Mouse (Mus musculus): ENCODE data around the gene Rhbdd3.
"Not testable (repeated sequence)": the region's sequence is repeated elsewhere in the genome, so short reads cannot be mapped to it uniquely, and the experiment has no call there.

Rhbdd3 gene

DNA sequence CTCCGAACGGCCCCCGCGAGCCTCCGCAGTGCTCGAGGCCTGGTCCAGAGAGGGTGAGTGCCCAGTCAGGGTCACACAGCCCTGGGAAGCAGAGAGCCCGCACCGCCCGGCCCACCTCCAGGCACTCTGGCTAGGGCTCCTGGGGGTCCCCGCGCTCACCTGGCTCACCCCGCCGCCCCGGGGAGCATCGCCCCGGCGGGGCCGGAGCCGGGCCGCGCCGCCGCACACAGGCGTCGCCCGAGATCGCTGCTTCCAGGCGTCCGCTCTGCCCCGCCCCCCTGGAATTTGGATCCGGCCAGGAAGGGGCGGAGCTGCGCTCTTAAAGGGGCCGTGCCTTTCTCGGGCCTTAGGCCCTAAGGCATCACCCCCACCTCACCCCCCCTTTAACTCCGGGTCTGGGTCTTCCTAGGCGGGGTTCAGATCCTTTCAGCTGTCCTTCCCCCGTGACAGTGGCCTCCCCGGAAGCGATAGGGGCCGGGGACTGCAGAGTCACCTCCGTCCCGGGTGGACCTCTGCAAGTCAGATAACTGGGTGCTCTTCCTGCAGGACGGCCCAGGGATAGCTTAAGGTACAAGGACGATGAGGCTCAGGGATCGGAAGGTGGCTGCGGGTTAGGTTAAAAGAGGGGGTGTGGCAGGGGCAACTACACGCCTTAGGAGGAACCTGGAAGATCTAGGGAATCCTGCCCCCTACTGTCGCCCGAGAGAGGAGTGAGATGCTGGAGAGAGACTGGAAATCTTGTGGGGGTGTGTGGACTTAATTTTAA lies 33.5 kb upstream of the Rhbdd3 start, which contains the start of gene Gas2l1:
TSS of gene Gas2l1 (minus strand) at position 272 of the 766 bp plus-strand sequence.
- peak; percentile 84 for DNase-seq

DNA sequence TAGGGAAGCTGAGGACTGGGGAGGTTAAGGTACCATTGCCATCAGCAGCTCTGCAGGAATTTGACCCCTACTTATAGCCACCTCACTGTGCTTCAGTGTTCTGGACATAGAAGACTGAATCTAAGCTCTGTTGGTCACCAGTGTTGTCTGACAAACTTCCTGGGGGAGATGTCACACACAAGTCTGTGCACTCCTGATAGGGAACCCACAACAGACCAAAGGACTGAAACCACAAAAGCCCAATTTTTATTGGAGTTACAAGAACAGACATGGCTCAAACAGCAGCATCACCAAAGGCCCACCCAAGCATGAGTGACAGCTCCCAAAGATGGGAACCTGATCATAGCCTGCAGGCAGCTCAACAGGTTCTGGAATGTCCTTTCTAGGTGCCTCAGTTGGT lies 31.7 kb upstream of the Rhbdd3 start:
- no peak for DNase-seq

DNA sequence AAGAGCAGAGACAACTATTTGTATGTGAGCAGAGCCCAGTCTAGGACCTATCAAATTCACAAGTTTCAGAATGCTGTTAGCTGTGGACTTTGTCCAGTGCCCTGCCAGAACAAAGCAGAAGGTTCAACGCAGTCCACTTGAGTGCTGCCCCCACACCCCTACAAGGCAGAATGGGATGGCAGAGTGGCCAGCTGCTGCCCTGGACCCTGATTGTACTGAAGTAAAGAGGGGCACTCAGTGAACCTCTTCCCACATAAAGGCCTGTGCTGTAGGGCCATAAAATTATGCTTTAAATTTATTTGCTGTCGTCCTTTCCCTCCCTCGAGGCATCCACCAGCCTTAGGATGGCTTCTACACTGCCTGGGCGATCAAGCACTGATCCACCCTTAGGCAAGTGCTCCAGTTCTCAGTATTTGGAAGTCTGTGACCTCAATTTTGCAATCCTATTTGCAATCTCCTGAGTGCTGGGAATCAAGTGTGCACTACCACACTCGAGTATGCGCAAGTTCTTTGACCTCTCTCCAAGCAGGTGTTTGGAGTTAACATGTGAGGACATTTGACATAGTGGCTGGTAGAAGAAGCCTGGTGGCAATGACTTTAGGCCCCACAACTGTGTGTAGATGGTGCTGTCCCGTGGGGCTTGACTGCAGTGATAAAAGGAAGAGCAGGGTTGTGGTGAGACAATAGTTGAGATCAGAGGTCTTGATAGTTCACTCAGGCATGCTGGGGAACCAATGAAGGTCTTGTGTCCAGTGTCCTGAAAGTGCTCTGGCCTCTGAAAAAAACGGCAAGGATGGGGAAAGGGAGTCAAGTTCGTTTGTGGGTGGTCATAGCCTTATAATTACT lies 30.4 kb upstream of the Rhbdd3 start:
- DNase-seq: no peak

DNA sequence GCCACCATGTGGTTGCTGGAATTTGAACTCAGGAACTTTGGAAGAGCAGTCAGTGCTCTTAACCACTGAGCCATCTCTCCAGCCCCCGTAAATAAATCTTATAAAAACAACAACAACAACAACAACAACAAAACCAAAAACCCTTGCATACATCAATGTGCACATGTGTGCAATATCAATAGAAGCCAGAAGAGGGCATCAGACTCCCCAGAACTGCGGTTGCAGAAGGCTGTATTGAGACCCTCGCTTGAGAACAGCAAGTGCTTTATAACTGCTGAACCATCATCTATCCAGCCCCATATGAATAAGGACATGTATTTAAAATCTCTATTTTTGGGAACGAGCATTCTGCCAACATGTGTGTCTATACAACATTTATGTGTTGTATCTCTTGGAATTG lies 23.8 kb upstream of the Rhbdd3 start:
- no peak for DNase-seq

DNA sequence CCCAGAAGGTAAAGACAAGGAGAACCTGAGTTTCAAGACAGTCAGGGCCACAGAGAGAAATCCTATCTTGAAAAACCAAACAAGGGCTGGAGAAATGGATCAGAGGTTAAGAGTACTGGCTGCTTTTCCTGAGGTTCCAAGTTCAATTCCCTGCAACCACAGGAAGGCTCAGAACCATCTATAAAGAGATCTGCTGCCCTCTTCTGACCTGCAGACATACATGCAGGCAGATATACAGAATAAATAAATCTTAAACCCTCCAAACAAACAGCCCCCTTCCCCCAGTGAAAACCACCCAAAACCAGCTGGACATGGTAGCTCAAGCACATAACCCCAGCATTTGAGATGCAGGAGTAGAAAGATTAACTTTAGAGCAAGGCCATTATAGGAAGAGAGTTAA lies 23.0 kb upstream of the Rhbdd3 start:
- no peak for DNase-seq

DNA sequence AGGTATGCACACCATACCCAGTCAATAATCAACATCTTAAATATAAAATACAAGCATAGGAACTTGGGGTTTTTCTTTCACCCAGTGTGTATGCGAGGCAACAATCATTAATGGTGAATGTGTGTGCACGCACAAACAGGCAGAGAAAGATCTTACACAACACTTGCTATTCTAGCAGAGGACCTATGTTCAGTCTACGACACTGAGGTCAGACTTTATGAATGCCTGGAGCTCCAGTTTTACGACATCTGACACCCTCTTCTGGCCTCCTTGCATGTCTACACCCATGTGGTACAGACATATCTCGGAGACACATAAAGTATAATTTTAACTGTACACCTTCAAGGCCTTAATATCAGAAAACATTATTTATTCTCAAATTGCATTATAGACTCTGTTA lies 21.9 kb upstream of the Rhbdd3 start:
- DNase-seq: not testable (repeated sequence)

DNA sequence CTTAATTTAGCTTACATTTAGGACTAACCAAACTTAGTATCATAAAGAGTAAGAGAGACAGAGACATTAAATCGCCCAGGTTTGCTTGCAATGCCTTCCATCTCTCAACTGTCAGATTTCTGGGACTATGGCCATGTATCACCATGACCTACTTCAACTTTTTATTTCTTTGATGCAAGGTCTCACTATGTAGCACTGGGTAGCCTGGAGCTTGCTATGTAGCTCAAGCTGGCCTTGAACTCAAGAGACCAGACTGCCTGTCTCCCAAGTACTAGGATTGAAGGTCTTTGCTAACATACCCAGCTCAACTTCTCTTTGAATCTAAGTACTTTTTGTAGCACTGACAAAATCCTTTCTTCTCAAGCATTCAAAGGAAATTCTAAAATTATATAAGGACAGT lies 9.6 kb upstream of the Rhbdd3 start:
- DNase-seq: no peak

DNA sequence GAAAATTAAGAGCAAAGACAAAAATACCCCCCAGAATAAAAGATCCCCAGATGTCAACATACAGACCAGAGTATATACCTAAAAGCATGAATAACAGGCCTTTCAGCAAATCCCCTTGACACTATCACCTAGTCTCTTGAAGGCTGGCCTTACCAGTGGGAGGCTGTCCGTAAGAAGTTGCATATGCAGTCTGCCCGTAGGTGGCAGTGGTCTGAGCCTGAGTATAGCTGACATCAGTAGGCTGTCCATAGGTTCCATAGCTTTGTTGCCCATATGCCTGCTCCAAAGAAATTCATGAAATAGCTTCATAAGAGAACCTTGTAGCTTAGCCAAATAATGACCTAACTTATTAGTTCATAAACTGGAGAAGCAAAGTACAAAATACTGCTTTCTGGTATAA lies 7.0 kb upstream of the Rhbdd3 start:
- DNase-seq: no peak

DNA sequence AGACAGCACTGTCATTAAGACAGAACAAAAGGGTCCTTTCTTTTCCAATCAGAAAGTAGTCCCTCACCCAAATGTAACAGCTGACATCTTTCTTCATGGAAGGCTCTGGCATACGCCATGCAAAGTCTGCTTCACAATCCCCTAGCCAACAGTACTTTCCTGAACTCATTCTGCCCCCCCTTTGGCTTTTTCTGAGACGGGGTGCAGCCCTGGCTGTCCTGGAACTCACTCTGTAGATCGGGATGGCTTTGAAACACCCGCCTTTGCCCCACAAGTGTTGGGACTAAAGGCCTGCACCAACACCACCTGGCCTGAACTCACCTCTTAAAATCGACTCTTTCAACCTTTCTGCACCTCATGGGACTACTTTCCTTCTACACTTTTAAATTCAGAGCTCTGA lies 2.8 kb upstream of the Rhbdd3 start:
- no peak for DNase-seq

DNA sequence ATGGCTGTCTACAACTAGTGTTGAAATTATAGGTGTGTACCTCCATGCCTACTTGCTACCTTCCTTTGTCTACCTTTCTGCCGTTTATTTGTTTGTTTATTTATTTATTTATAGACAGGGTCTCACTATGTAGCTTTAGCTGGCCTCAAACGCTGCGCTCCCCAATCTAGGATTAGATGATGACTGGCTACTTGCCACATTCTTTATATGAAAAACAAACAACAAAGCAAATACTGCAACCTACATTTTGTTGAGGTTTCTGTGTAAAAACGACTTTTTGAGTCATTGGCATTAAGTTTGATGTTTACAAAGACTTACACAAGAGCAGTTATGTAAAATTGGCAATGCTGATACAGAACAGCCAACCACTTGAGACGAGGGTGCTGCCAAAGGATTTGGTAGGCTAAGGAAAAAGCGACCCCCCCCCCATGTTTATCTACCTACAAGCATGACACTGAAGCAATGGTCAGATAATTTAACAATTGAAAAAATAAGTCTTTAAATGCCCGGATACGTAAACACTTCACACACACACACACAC lies 2.2 kb upstream of the Rhbdd3 start:
- no peak for DNase-seq

DNA sequence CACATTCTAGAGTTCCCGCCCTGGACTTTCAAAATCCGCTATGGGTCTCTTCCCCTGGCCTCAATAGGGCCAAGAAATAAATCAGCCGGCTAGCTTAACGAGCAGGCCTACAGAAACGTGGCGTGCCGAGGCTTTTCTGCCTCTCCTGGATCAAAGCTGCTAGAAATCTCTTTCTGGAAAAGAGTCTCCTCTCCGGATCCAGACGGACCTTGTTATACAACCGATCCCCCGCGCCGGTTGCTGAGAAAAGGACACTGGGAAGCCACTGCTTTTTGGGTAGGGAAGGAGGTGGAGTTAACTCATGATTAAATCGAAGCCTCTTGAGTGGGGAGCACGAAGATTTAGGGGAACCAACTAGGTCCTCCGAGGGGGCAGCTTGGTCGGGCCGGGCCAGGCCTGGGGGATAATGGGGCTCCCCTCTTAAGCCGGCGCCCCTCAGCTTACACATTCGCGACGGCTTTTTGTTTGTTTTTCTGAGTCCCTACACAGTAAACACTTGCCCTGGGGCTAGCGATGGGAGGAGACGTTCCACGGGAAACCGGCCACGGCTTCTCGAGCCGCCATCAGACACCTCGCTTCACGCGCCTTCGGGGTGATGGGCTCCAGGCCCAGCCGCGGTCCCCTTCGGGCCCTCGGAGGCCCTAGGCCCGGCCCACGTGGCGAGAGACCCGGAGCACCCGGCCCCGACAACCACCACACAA lies 541 bp upstream of the Rhbdd3 start:
- peak; percentile 52 for DNase-seq

DNA sequence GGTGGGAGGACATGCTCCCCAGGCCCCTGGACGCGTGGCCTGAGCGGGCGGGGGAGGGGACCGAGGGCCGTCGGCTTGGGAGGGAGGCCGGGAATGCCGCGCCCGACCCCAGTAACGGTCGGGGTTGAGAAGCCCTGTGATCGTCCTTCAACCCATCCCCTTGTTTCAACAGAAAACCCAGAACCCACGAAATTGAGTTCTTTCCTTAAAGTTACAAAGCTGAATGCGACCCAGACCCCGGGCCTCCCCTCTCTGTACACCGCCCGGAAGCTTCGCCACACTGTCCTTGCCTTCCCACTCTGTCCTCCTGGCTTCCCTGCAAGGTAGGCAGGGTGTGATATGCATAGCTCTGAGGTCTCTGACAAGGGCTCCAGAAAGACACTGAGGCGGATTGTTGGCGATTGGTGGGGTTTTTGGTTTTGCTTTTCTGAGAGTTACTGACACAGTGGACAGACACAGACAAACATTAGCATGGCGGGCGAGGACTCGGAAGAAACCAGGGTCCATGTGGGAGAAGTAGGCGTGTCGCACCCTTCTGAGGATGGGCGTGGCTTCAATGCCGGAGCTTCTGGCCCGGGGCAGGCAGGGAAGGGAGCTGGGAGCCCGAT lies 954 bp downstream of the Rhbdd3 start:
- peak; percentile 71 for DNase-seq

DNA sequence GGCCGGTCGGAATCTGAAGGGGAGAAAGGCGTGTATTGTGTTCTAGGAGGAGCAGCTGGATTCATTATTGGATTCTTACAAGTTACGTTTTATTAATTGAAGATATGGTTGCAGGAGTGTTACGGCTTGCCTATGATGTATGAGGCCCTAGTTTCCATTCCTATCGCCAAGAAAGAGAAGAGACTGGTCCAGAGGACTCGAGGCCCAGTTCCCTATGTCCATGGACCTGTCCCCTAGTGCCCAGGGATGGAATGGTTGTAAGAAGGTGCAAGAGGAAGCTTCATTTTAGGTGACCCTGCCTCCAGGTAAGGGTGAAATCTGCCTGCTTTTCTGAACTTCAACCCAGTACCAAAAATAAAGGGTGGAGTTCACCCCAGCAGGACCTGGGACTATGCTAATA lies 1.6 kb downstream of the Rhbdd3 start:
- peak; percentile 39 for DNase-seq

DNA sequence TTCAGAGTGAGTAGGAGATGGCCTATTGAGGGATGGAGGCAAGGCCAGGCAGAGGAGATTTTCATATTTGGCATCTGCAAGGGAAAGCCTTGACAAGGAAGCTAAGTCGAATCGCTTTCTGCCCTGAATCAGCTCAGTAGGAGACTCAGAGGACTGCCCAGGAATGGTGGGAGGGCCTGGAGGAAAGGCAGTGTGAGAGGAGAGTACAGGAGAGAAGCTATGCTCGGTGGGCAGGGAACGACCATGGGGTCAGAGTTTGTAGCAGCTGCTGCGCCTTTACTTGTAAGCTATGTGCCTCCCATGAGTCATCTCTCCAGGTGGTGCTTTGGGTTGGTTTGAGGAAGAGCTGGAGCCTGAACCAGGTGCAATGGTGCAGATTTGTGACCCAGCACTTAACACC lies 2.1 kb downstream of the Rhbdd3 start:
- no peak for DNase-seq

DNA sequence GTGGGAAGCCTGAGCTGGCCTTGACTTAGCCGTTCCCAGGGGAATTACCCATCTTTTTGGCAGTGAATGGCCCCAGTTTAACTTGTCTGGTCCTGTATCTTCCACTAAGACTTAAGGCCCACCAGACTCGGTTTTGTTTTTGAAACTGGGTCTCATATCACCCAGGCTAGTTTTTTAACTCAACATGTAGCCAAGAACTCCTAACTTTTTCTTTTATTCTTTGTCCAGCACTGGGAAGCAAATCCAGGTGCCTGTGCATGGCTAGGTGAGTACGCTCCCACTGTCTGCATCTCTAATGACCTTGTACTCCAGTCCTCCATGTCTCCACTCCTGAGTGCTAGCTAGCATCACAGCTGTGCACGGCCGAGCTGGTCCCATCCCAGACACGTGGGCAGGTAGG lies 2.9 kb downstream of the Rhbdd3 start:
- DNase-seq: no peak

DNA sequence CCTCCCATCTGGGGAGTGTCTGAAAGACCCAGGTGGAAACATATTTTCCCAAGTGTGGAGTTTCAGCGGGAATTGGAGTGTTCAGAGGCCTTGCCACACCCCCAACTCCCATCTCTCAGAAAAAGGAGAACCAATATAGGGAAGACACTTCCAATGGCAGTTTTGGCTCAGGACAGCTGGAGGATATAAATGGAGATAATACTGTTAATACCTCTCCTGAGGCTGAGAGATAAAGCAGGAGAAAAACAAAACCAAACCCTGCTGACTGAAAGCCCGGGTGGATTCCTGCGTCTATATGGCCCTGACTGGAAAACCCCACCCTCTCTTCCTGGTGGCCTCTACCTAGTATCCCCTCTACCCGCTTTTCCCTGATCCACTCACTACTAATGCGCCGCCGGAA lies 3.7 kb downstream of the Rhbdd3 start:
- no peak for DNase-seq

DNA sequence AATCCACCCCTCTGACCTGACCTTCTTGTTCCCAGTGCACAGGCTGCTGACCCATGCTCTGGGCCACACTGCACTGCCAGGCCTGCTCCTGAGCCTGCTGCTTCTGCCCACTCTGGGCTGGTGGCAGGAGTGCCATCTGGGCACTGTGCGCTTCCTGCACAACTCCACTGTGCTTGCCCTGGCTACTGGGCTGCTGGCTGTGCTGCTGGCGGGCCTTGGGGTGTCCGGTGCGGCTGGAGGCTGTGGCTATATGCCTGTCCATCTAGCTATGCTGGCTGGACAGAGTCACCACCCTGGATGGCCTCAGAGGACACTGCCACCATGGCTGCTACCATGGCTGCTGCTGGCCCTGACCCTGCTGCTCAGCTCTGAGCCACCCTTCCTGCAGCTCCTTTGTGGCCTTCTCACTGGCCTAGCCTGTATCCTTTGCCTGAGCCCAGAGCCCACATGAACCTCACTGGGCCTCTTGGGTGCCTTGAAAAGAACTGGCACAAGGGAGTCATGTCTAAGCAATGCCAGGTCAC lies 5.3 kb downstream of the Rhbdd3 start:
- DNase-seq: no peak

DNA sequence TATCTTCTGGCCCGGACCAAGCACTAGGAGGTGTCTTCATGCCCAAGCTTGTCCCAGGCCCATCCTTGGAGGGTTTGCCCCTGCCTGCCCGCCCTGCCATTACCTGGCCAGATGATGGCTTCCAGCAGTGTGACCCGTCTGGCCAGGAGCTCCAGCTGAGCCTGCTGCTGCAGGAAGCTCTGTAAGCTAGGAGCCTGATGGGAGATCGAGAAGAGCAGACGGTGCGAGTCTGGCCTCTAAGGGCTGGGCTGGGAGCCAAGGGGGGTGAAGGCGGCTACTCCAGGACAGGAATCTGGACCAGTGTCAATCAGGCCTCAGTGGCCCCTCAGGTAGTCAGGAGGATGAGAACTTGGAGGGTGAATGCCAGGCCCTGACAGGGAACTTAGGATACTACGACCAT lies 10.7 kb downstream of the Rhbdd3 start:
- DNase-seq: no peak

DNA sequence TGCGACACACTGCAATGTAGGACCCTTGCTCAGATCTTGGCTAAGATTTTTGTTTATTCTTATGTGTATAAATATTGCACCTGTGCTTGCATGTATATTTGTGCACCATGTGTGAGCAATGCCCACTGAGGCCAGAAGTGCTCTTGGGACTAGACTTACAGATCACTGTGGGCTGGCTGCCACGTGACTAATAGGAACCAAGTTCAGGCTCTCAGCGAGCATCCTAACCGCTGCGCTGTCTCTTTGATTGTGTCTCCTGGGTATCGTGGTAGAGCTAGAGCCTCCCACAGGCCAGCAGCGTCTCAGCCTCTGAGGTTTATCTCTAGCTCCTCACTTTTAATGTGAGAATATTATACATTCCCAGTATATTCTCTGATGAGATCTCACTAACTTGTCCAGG lies 14.9 kb downstream of the Rhbdd3 start:
- no peak for DNase-seq

DNA sequence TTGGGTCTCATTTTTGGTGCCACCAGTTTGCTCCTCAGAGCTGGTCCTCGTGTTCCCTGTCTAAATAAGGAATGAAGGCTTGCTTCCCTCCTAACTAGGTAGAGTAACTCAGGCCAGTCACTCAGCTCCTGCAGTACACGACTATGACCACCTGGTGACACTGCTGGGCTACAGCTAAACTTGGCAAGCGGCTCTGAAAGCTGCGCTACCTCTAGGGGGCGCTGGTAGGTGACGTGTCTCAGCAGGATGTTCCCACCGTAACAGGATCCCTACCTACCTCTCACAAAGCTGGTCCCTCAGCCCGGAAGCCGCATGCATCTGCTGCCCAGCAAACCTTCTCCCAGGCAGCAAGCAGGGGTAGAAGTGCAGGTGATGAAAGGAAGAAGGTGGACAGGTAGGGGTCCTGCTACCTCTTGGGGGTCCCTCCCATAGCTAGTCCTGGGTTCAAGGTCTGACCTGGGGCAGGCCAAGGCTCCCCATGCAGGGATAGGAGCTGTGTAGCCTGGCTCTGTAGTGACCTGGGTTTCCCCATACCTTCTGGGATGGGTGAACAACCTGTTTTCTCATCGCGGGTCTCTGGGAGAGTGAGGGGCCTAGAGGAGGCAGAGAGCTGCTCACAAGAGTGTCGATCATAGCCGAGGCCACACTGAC lies 16.3 kb downstream of the Rhbdd3 start:
- DNase-seq: peak; percentile 79

DNA sequence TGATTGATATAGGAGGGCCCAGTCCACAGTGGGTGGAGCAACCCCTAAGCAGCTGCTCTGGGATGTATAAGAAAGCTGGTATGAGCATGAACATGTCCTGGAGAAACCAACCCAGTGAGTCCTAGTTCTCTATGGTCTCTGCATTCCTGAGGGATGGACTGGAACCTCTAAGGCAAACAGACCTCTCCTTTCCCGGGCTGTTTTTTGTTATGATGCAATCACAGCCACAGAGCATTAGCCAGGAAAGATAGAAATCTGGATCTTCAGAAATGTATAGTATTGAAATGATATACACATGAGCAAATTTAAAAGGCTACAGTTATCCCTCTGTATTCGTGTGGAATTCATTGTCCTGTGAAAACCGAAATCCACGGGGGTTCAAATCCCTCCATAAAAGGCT lies 27.0 kb downstream of the Rhbdd3 start:
- no peak for DNase-seq

DNA sequence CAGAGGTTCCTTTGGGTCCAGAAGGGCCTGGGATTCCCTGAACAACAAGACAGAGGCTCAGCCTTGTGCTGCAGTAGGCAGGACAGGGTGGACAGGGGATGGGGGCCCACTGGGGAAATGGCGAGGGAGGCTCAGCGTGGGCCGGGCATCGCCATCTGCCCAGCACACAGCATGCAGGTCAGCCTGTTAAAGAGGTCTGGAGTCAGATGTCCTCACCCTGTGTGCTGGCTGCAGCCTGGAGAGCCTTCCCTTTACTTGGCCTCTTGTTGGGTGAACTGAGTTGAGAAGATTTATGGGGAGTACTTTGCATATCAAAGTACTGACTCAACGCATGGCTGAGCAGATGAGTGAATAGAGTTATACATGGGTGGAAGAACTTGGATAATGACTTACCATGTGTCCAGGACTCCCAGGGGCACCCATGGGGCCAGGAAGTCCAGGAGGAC lies 30.3 kb downstream of the Rhbdd3 start:
- no peak for DNase-seq

Data from cerebellum, adult 8-10 months (tissue).